Mouse (Mus musculus) left cerebral cortex, adult 2 months (tissue): ENCODE results near the gene Col16a1. TPM values are rescaled to one million over a fixed set of nuclear protein-coding genes. Genes with fewer than 3 reads are reported as not detected.
A peak's percentile ranks its signal among the peaks of the same experiment; 100 is the strongest.

Source experiments
- DNase-seq, 2 experiments: peaks; one replicate each; pipeline ENCODE4 v3.0.0; 2021 to 2022; ENCODE audit warnings: low spot score in 2 of 2, mixed read lengths in 1 of 2; ENCODE audit errors: extremely low spot score in 1 of 2
- H3K27ac ChIP-seq: fragments of 200-600 bp; 2 replicates; pipeline ENCODE4 v1.8.1; 2022
- H3K4me3 ChIP-seq: fragments of 200-600 bp; 2 replicates; pipeline ENCODE4 v1.8.1; 2022
- CTCF ChIP-seq: fragments of 200-600 bp; IDR thresholded peaks from 2 replicates; pipeline ENCODE4 v1.8.1; 2022; ENCODE audit warnings: antibody characterized with exemption, mild to moderate bottlenecking, moderate library complexity
- intact Hi-C: fragments of 180-260 bp; cut with DNase I; formaldehyde crosslinking; loops from one replicate; pipeline ENCODE4 v1.15.1; 2025
- total RNA-seq, 2 experiments: library from RNA; stranded (reverse); gene quantifications; 2 replicates each; pipeline ENCODE4 v1.2.3; 2021

Col16a1 gene
- total RNA-seq, 2 experiments from 2014 or later = 16.2 to 20.1 TPM

DNA sequence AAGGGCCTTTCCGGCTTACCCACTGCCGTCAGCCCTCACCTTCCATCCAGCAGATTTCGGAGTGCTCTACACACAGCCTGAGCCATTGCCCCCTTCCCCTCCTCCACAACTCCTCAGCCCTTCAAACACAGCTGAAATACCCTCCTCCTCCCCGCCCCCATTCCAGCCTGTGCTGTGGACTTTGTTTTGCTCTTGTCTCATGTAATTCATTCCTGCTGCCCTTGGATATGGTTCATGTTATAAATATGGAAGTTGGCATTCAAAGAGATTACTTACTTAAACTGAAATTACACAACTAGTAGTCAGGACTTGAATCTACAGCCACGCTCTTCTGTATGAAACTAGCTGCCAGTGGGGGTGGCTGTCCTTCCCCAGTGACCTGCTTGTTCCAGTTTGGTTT is 75.4 kb downstream of the Col16a1 start:
- intact Hi-C loops = no loop called here
- Histone ChIP-seq H3K27ac (no peak overlapping the region), H3K4me3 (no peak overlapping the region)
- DNase-seq = no peak
- no peak for TF ChIP-seq CTCF

DNA sequence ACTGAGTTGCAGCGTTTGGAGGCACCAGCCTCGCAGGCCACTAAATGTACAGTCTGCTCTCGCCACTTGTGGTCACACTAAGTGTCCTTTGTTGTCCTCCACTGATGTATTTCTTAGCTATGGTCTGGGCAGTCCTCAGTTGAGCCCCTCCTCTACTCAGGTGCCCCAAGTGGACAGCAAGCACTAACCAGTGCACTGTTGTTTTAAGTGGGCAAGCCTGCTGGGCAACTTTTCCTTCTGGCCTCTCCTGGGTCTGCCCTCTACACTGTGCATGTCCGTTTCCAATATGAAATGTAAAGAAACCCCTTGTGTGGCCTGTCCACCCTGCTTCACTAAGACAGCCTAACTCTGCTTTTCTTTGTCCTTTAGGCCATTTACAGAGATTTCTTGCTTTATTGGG is 76.5 kb downstream of the Col16a1 start:
- Histone ChIP-seq H3K27ac (no peak overlapping the region), H3K4me3 (no peak overlapping the region)
- no peak for TF ChIP-seq CTCF
- no peak for DNase-seq
- intact Hi-C loops = no loop called here

DNA sequence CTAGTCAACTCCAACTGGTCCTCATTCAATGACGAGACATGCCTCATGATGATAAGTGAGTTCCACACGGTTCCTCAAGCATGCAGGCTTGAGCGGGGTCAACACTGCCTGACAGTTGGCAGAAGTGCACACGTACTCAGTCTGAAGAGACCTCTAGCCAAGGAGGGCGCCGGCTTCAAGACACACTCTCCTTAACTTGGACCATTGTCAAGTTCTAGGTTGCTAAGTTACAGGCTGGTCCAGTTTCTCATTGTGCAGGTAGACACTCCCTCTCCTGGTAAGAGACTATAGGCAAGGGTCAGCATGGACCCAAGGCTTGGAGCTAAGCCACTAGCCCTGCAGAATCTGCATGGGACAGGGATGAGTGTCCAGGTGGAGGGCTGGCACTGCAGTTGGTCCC is 77.5 kb downstream of the Col16a1 start:
- H3K4me3 ChIP-seq = no peak overlapping the region
- DNase-seq = no peak
- no peak for TF ChIP-seq CTCF
- no peak overlapping the region for H3K27ac ChIP-seq
- intact Hi-C loops = no loop called here

DNA sequence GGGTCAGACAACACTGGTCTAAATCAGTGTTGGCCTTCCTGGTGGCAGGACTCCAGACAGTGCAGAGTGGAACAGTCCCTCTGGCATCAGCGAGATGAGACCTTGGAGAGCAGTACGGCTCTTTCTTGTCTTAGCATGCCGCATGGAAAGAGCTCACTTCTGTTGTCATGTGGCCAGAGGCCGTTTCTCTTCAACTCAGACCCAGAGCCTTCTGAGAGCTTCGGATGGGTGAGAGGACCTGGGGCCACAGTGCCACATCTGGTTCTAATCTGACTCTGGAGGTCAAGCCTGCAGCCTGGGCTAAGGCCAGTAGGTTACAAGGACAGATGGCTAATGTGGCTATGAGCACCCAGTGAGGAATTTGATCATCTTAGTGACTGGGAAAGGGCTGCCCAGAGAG is 78.3 kb downstream of the Col16a1 start:
- intact Hi-C loops = no loop called here
- no peak for TF ChIP-seq CTCF

DNA sequence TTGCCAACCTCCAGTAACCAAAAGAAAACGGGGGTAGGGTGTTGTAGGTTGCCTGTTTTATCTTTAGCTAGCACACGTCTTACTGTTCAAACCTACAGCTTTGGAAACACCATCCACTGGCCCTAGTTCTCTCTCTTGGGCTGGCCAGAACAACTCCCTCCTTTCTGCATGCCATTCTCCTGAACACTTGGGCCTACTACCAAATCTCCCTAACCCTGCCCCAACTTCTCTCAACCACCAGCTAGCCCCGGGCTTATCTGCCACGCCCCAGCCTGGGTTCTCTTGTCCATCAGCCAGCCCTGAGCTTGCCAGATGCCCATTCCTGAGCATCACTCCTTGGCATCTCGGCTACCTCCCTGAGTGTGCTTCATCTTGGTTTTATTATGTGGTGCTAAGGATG is 81.3 kb downstream of the Col16a1 start:
- no peak for DNase-seq
- no peak for TF ChIP-seq CTCF
- intact Hi-C loops = no loop called here
- Histone ChIP-seq H3K27ac (no peak overlapping the region), H3K4me3 (no peak overlapping the region)

More for the DNA sequence above, 78.3 kb downstream of the Col16a1 start:
- no peak overlapping the region for H3K4me3 ChIP-seq
- no peak overlapping the region for H3K27ac ChIP-seq
- DNase-seq = no peak

DNA sequence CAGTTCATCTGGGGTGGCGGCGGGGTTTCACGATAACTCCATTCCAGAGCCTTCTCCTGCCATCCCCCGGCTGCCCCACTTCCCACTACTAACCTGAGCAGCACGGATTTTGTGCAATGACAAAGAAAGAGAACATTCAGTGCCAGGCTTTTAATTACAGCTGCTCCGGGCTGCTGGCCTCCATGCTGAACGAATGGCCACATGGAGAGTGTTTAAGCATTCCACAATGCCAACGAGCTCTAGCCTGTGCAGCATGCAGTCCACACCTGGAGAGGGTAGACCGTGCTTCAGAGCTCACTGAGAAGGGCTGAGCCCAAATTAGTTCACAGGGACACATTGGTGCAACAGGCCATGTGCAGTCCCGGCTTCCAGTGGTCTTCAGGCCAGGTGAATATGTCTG is 82.4 kb downstream of the Col16a1 start:
- intact Hi-C loops = no loop called here
- Histone ChIP-seq H3K4me3 (no peak overlapping the region), H3K27ac (no peak overlapping the region)
- TF ChIP-seq CTCF = no peak
- DNase-seq = no peak

DNA sequence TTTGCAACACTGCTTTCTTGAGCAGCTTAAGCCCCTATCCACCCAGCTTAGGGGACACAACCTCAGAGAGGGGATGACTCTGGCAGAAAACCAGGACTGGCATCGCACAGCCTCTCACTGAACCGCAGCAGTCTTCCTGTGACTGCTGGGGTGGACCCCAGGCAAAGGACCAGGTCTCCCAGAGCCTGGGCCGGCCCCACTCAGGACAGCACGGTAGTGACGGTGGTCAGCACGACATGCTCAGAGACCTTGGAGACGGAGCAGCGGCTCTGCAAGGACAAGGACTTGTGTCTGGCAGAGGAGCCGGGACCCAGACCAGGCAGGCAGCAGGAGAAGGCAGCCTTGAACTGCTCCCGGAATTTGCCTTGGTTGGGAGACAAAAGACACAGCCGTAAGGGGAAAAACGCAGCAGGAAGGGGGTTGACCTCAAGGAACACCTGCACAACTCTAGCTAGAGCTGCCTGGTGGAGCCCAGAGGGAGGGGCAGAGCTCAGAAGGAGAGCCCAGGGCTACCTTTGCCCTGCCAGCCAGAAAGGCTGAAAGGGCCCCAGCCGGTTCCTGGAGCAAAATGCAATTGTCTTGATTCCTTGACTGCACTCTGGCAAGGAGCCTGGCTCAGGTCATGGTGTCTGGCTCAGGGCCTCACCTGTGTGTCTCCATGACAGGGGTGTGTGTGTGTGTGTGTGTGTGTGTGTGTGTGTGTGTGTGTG is 83.2 kb downstream of the Col16a1 start:
- H3K4me3 ChIP-seq = no peak overlapping the region
- no peak overlapping the region for H3K27ac ChIP-seq
- no peak for TF ChIP-seq CTCF
- intact Hi-C loops = no loop called here
- DNase-seq = no peak

DNA sequence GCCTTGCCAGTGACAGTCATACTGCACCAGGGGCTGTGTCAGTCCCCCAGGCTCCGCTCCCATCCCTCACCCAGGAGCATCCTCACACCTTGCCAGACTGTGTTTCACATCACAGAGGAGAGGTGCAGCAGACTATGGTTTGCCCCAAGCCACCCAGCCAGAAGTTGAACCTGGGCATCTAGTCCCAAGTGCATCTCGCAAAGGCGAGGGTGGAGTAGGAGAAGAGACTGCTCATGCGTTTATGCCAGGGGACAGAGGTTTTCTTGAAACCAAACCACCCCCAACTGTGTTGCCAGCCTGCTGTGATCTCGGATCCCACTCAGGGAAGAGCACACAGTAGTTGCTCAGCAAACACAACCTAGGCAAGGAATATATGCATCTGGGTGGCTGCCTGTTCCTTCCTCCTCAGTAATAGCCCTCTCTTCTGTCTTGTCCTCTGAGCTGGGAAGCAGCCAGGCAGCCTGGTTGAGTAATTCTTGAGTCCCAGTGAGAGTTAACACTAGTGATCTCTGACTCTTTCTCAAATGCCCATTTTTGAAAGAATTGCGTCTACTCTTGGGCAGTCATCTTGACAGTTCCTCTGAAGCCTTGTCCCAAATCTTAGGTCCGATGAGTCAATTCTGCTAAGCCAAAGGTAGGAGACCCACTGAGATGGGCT is 83.9 kb downstream of the Col16a1 start:
- no peak for TF ChIP-seq CTCF
- no peak overlapping the region for H3K27ac ChIP-seq
- no peak for DNase-seq
- H3K4me3 ChIP-seq = no peak overlapping the region
- intact Hi-C loops = no loop called here

DNA sequence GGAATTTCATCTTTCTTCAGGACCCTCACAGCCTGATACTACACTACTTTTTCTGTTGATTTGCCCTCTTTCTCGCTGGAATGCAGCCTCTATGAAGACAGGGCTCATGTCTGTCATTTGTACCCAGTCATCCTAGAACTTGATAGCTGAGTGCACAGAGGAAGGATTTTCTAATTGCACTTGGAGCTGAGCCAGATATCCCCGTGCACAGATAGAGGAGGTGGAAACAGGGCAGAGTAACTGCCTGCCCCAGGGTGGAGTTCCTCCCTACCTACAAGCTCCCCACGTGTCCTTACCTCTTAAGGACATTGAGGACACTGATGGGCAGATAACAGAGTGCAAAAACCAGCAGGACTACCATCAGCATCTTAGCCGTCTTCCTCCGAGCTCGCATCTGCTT is 85.8 kb downstream of the Col16a1 start:
- Histone ChIP-seq H3K27ac (no peak overlapping the region), H3K4me3 (no peak overlapping the region)
- no peak for DNase-seq
- TF ChIP-seq CTCF = no peak
- intact Hi-C loops = no loop called here

DNA sequence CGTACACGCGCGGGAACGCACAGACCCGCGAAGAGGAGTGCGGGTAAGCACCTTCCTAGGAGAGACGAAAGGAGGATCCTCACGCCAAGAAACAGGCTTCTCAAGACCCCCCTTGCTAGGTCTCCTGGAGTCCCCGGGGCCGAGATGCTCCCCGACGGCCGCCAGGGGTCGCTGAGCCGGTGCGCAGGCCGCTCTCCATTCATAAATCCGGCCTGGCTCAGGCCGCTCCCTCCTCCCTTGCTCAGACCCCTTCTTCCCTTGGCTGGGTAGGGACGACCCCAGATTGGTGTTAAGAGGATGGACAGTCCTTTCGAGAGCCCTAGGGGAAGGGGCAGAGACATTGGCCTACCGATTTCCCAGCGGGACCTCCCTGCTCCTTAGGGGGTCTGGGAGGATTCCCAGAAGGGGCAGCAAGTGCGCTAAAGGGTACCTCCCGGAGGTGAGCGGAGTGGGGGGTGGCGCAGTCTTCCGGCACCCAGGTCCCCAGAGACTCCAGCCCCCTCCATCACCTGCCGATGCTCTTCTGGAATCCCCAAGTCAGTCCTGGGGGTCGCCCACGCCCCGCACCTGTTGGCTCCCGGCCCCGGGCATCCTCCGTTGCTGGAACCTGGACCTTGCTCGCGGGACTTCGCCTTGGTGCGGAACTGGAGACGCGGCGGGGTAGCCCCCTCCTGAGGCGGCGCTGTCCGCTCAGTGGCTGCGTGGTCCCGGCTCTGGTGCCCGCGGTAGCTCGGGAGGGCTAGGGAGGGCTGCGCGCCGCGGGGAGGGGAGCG is 91.0 kb downstream of the Col16a1 start:
- no peak overlapping the region for H3K27ac ChIP-seq
- peak overlapping the region; percentile 52 for H3K4me3 ChIP-seq
- DNase-seq = peak; percentile 44 to 72
- intact Hi-C loops = loop anchor here (1.0 kb wide), 1 partner anchor 51 kb away; no protein-coding TSS in a partner anchor
- peak; percentile 94 for TF ChIP-seq CTCF

DNA sequence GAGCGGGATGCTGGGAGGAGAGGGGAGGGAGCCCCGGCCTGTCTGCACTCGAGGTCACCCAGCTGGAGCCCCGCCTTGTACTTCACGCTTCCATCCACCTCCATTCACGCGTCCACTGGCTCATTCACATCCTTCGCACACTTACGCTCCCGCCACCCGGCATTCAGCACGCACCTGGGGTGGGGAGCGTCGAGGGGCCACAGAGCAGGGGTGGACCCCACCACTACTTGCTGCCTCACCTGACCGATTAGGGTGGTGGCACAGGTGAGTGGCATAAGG is 91.5 kb downstream of the Col16a1 start, which contains the start of gene Hcrtr1:
TSS of gene Hcrtr1 (minus strand) at position 146 of the 279 bp plus-strand sequence.
- no peak for DNase-seq
- H3K27ac ChIP-seq = no peak within 1 kb of the TSS
- TF ChIP-seq CTCF = no peak
- intact Hi-C loops = no loop called here
- peak within 1 kb of the TSS; percentile 52 for H3K4me3 ChIP-seq

DNA sequence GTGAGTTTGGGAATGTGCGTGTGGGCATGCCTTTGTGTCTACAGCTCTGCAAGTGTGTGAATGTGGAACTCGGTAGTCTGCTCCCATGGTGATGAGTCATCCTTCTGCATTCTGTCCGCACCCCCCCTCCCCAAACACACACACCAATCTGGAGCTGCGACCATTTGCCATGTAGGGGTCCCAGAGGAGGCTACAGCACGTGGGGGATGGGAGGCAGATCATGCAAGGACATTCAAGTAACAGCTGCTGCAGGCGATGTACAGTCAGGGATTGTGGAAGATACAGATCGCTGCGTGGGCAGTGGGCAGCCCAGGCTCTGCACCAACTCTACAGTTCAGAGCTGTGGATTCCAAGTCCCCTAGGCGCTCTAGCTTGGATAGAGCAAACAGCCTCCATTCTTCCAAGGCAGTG is 93.4 kb downstream of the Col16a1 start:
- DNase-seq = peak; percentile 47 to 67
- Histone ChIP-seq H3K4me3 (no peak overlapping the region), H3K27ac (peak overlapping the region; percentile 29; the same call in 1 of the 2 replicates)
- intact Hi-C loops = no loop called here
- no peak for TF ChIP-seq CTCF
